Mouse (Mus musculus): ENCODE results near the gene Spcs2.

DNA sequence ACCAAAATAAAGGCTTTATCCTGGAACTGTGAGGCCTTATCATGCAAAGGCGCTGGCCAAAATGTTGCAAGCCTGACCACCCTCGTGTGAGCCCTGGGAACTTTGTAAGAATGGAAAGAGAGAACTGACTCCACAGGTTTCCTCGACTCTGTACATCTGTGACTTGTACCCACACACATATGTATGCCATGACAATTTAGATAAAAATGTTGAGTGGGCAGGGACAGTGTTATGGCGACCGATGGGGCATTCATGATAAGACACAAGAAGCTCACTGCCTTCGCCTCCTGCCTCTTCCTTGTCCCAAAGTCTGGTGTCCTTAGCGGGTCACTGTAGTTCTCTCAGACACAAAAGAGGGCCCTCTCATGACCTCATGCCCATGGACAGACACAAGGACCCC lies 64.1 kb downstream of the Spcs2 start:
- TF ChIP-seq CTCF (IDR thresholded peaks at IDR 0.05; ENCODE audit: borderline replicate concordance, control insufficient read depth, extremely low read depth, insufficient read depth, low read length, poor library complexity), result no peak
- no peak for TF ChIP-seq POLR2A (IDR thresholded peaks at IDR 0.05; ENCODE audit: control insufficient read depth, extremely low read depth, insufficient read depth, low read length, poor library complexity)
